Mouse (Mus musculus): ENCODE measurements at regions not wholly inside any gene's neighbourhood (a gene's known extent, or its start where the extent isn't known, plus 50 kb on each side); places are given as distances from the start of the nearest gene placed in this dataset.

DNA sequence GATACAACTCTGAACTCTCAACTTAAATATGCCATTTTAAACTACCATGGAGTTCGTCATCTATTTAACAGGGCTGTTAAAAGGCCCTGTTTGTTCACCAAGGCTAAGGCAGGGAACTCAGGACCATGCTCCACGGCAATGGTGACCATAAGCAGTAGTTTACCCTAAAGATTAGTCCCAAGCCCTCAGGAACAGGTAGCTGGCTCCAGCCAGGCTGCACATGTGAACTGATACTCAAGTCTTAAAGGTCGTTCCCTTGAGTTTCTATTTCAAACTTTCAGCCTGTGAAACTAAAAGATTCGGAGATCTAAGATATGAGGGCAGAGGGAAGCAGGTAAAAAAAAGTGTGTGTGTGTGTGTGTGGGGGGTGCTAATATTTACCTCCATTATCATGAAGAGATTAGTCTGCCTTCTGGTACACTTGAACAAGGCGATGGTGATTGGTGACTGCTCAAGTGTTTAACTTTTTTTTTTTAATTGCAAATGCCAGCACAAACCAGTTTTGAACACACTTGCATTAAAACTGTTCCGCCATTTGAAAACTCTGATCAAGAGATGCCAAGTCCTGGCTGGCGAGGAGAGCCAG lies 215.5 kb upstream of the Foxq1 start:
- TF ChIP-seq POLR2A (IDR thresholded peaks at IDR 0.05; ENCODE audit: low read depth, low read length) (no peak), CTCF (IDR thresholded peaks at IDR 0.05; ENCODE audit: extremely low read depth, insufficient read length, insufficient replicate concordance, low read depth, low read length) (no peak)

Measured in small intestine, adult 2 months (tissue).